Mouse (Mus musculus): ENCODE data around the gene Vmn1r21. TPM values are rescaled to one million over a fixed set of nuclear protein-coding genes. Genes with fewer than 3 reads are reported as not detected.
A peak's percentile ranks its signal among the peaks of the same experiment; 100 is the strongest.
"Not testable (repeated sequence)": the region's sequence is repeated elsewhere in the genome, so short reads cannot be mapped to it uniquely, and the experiment has no call there.

The Vmn1r21 gene
- total RNA-seq (2014; rRNA removed) (not detected in 2 replicates), polyA plus RNA-seq (2015; fragmentation: Nextera tagmentation; extraction: Ambion mirVana) (not detected in 2 replicates)

- Histone ChIP-seq H3K27ac (ENCODE audit: low read depth, low read length) (no peak within 1 kb of the TSS), H3K9ac (replicated peaks; ENCODE audit: low read length, poor library complexity, severe bottlenecking) (no peak within 1 kb of the TSS), H3K36me3 (ENCODE audit: insufficient read depth, low read length) (no peaks in the 10 kb centered on the region), H3K4me2 (ENCODE audit: low read depth, low read length, poor library complexity, severe bottlenecking) (no peak within 1 kb of the TSS), H3K27me3 (ENCODE audit: insufficient read depth, low read length) (no peaks in the 10 kb centered on the region), H3K4me3 (ENCODE audit: low read depth, low read length) (no peak within 1 kb of the TSS), H3K9me3 (ENCODE audit: low read length) (no peaks in the 10 kb centered on the region), H3K4me1 (ENCODE audit: insufficient read depth, low read length) (no peaks in the 10 kb centered on the region)
- ATAC-seq (ENCODE audit: low FRiP score) (no peak), DNase-seq (ENCODE audit: low spot score) (no peak)
- TF ChIP-seq CTCF (IDR thresholded peaks at IDR 0.05): no peak
- 65% methylated on average over 1 of the region's 1 CpGs for WGBS
These were observed at the start of gene Vmn1r21 for GRCm38 (mm10) chr6:57850286-57850685. Vmn1r21 (minus strand) TSS chr6:57850343.

GRCm38 (mm10) chr6:57859043-57860042 is 9.2 kb upstream of the Vmn1r21 start:
- Histone ChIP-seq H3K27me3 (ENCODE audit: insufficient read depth, low read length) (no peaks in the 10 kb centered on the region), H3K4me2 (ENCODE audit: low read depth, low read length, poor library complexity, severe bottlenecking) (0 out of 2 replicates have a peak overlapping the region, but pooled peaks have one; percentile 22), H3K27ac (ENCODE audit: low read depth, low read length) (no peak overlapping the region), H3K36me3 (ENCODE audit: insufficient read depth, low read length) (no peaks in the 10 kb centered on the region), H3K4me1 (ENCODE audit: insufficient read depth, low read length) (no peaks in the 10 kb centered on the region), H3K9ac (replicated peaks; ENCODE audit: low read length, poor library complexity, severe bottlenecking) (no peak overlapping the region), H3K4me3 (ENCODE audit: low read depth, low read length) (no peak overlapping the region), H3K9me3 (ENCODE audit: low read length) (no peaks in the 10 kb centered on the region)
- WGBS: 43% methylated on average over 6 of the region's 6 CpGs
- peak; percentile 83 for ATAC-seq (ENCODE audit: low FRiP score)
- peak; percentile 79 for DNase-seq (ENCODE audit: low spot score)
- peak; percentile 86 for TF ChIP-seq CTCF (IDR thresholded peaks at IDR 0.05)

- DNase-seq (ENCODE audit: low spot score): not testable (repeated sequence)
These were observed 1.0 kb upstream of the Vmn1r21 start for GRCm38 (mm10) chr6:57851177-57851576.

GRCm38 (mm10) chr6:57839693-57840408 is 10.3 kb downstream of the Vmn1r21 start:
- no peaks in the 10 kb centered on the region for H3K36me3 ChIP-seq (ENCODE audit: insufficient read depth, low read length)
- H3K9ac ChIP-seq (replicated peaks; ENCODE audit: low read length, poor library complexity, severe bottlenecking): no peak overlapping the region
- DNase-seq (ENCODE audit: low spot score) (peak; percentile 54), ATAC-seq (ENCODE audit: low FRiP score) (no peak)
- TF ChIP-seq CTCF (IDR thresholded peaks at IDR 0.05): no peak
- H3K4me2 ChIP-seq (ENCODE audit: low read depth, low read length, poor library complexity, severe bottlenecking): no peak overlapping the region
- no peak overlapping the region for H3K27ac ChIP-seq (ENCODE audit: low read depth, low read length)
- no peak overlapping the region for H3K4me3 ChIP-seq (ENCODE audit: low read depth, low read length)
- H3K4me1 ChIP-seq (ENCODE audit: insufficient read depth, low read length): no peaks in the 10 kb centered on the region
- no peaks in the 10 kb centered on the region for H3K27me3 ChIP-seq (ENCODE audit: insufficient read depth, low read length)
- no peaks in the 10 kb centered on the region for H3K9me3 ChIP-seq (ENCODE audit: low read length)
- 78% methylated on average over 2 of the region's 2 CpGs for WGBS

More at GRCm38 (mm10) chr6:57851177-57851576, 1.0 kb upstream of the Vmn1r21 start:
- H3K4me3 ChIP-seq (ENCODE audit: low read depth, low read length); H3K9me3 ChIP-seq (ENCODE audit: low read length); H3K4me1 ChIP-seq (ENCODE audit: insufficient read depth, low read length); H3K9ac ChIP-seq (replicated peaks; ENCODE audit: low read length, poor library complexity, severe bottlenecking); H3K4me2 ChIP-seq (ENCODE audit: low read depth, low read length, poor library complexity, severe bottlenecking); H3K27me3 ChIP-seq (ENCODE audit: insufficient read depth, low read length); ATAC-seq (ENCODE audit: low FRiP score); H3K27ac ChIP-seq (ENCODE audit: low read depth, low read length); H3K36me3 ChIP-seq (ENCODE audit: insufficient read depth, low read length): not testable (repeated sequence)
- 87% methylated on average over 5 of the region's 5 CpGs for WGBS

GRCm38 (mm10) chr6:57825259-57825715 is 24.9 kb downstream of the Vmn1r21 start:
- Histone ChIP-seq H3K4me3 (ENCODE audit: low read depth, low read length) (peak overlapping the region; percentile 98), H3K36me3 (ENCODE audit: insufficient read depth, low read length) (no peaks in the 10 kb centered on the region), H3K27ac (ENCODE audit: low read depth, low read length) (peak overlapping the region; percentile 94), H3K9me3 (ENCODE audit: low read length) (no peaks in the 10 kb centered on the region), H3K4me2 (ENCODE audit: low read depth, low read length, poor library complexity, severe bottlenecking) (peak overlapping the region; percentile 66), H3K4me1 (ENCODE audit: insufficient read depth, low read length) (0 out of 2 replicates have a peak, but pooled peaks cover 3% of the 10 kb centered on the region), H3K9ac (replicated peaks; ENCODE audit: low read length, poor library complexity, severe bottlenecking) (peak overlapping the region; percentile 99), H3K27me3 (ENCODE audit: insufficient read depth, low read length) (no peaks in the 10 kb centered on the region)
- WGBS: 10% methylated on average over 5 of the region's 5 CpGs
- TF ChIP-seq CTCF (IDR thresholded peaks at IDR 0.05): no peak
- ATAC-seq (ENCODE audit: low FRiP score) (no peak), DNase-seq (ENCODE audit: low spot score) (no peak)

All from midbrain, postnatal 0 days (tissue).